Mouse (Mus musculus) hindbrain, embryonic 16.5 days (tissue): ENCODE results near the gene Ufsp2. TPM values are rescaled to one million over a fixed set of nuclear protein-coding genes. Genes with fewer than 3 reads are reported as not detected.
A peak's percentile ranks its signal among the peaks of the same experiment; 100 is the strongest.

Source experiments
- ATAC-seq: fragments of 200-750 bp; cut with Nextera tagmentation; 2 replicates; pipeline ENCODE4 v1.8.0; 2017; ENCODE audit warnings: moderate TSS enrichment, moderate library complexity
- H3K27ac ChIP-seq: fragments of 300-500 bp; sonication (generic); 2 replicates; pipeline ENCODE4 v1.5.1; 2014; ENCODE audit warnings: low read depth, mild to moderate bottlenecking, control low read depth, low read length, moderate library complexity
- H3K27me3 ChIP-seq: fragments of 300-500 bp; sonication (generic); replicated peaks from 2 replicates; pipeline ENCODE4 v1.6.1; 2014; ENCODE audit warnings: low read length; ENCODE audit not compliant: control insufficient read depth, insufficient read depth
- H3K36me3 ChIP-seq: fragments of 300-500 bp; sonication (generic); 2 replicates; pipeline ENCODE4 v1.6.1; 2014; ENCODE audit warnings: mild to moderate bottlenecking, low read length, moderate library complexity, mixed read lengths; ENCODE audit not compliant: control insufficient read depth, insufficient read depth
- H3K4me1 ChIP-seq: fragments of 300-500 bp; sonication (generic); 2 replicates; pipeline ENCODE4 v1.6.1; 2014; ENCODE audit warnings: low read depth, low read length; ENCODE audit not compliant: control insufficient read depth, insufficient read depth
- H3K4me2 ChIP-seq: fragments of 300-500 bp; sonication (generic); 2 replicates; pipeline ENCODE4 v1.6.1; 2014; ENCODE audit warnings: mild to moderate bottlenecking, low read length, control low read depth, moderate library complexity
- H3K4me3 ChIP-seq: fragments of 300-500 bp; sonication (generic); 2 replicates; pipeline ENCODE4 v1.5.1; 2014; ENCODE audit warnings: mild to moderate bottlenecking, low read length, control low read depth, moderate library complexity
- H3K9ac ChIP-seq: fragments of 300-500 bp; sonication (generic); 2 replicates; pipeline ENCODE4 v1.6.1; 2014; ENCODE audit warnings: low read depth, mild to moderate bottlenecking, control low read depth, low read length, moderate library complexity
- H3K9me3 ChIP-seq: fragments of 300-500 bp; sonication (generic); 2 replicates; pipeline ENCODE4 v1.6.1; 2014; ENCODE audit warnings: mild to moderate bottlenecking, low read length, moderate library complexity; ENCODE audit not compliant: control insufficient read depth
- WGBS: fragments of 180-500 bp; shearing (Covaris S2); extraction: QIAGEN DNeasy Blood & Tissue Kit; methylation state at CpG from one replicate; pipeline ENCODE4 v1.1.7; 2014; 5-methylcytosine and 5-hydroxymethylcytosine counted together
- polyA plus RNA-seq: library from polyadenylated mRNA; unstranded; fragments of >200 nt; fragmentation: Nextera tagmentation; extraction: Ambion mirVana; gene quantifications from 2 replicates; pipeline ENCODE4 v1.2.1, GENCODE M21; 2015

Gene Ufsp2
- polyA plus RNA-seq, 1 experiment from 2014 or later = 63.1 TPM

- ATAC-seq = no peak
- H3K27me3 ChIP-seq = no peaks in the 10 kb centered on the region
- H3K4me1 ChIP-seq = no peaks in the 10 kb centered on the region
- no peak overlapping the region for H3K27ac ChIP-seq
- H3K36me3 ChIP-seq = peaks cover 6% of the 10 kb centered on the region; the same call in 1 of the 2 replicates
- H3K9me3 ChIP-seq = no peaks in the 10 kb centered on the region
- WGBS = 61% methylated on average over 2 of the region's 2 CpGs
- H3K4me3 ChIP-seq = no peak overlapping the region
- H3K4me2 ChIP-seq = no peak overlapping the region
- H3K9ac ChIP-seq = no peak overlapping the region
These were observed 12.9 kb downstream of the Ufsp2 start for GRCm38 (mm10) chr8:45988189-45988588.

- no peak for ATAC-seq
- H3K4me2 ChIP-seq = no peak overlapping the region
- H3K9ac ChIP-seq = no peak overlapping the region
- 84% methylated on average over 4 of the region's 4 CpGs for WGBS
- no peaks in the 10 kb centered on the region for H3K27me3 ChIP-seq
- H3K27ac ChIP-seq = no peak overlapping the region
- no peak overlapping the region for H3K4me3 ChIP-seq
- no peaks in the 10 kb centered on the region for H3K9me3 ChIP-seq
- peaks cover 9% of the 10 kb centered on the region for H3K36me3 ChIP-seq
- H3K4me1 ChIP-seq = no peaks in the 10 kb centered on the region
These were observed 15.4 kb downstream of the Ufsp2 start for GRCm38 (mm10) chr8:45990631-45991310.

DNA sequence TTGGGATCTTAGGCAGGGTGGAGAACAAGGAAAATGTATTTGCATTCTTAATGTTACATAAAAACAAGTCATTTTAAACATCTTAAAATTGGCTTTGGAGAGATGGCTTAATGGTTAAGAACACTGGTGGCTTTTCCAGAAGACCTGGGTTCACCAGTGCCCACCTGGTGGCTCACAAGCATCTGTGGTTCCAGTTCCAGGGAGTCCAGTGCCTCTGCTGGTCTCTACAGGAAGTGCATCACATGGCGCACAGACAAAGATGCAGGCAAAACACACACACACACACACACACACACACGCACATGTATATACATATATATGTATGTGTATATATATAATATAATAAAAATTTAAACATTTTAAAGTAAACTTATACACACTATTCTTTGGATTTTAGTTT is 18.8 kb downstream of the Ufsp2 start:
- ATAC-seq = no peak
- Histone ChIP-seq H3K27ac (no peak overlapping the region), H3K4me2 (no peak overlapping the region), H3K36me3 (peaks cover 13% of the 10 kb centered on the region), H3K27me3 (no peaks in the 10 kb centered on the region), H3K4me3 (no peak overlapping the region), H3K9ac (no peak overlapping the region), H3K4me1 (peaks cover 5% of the 10 kb centered on the region; the same call in 1 of the 2 replicates), H3K9me3 (no peaks in the 10 kb centered on the region)
- 99% methylated on average over 2 of the region's 2 CpGs for WGBS

GRCm38 (mm10) chr8:45995576-45995975 is 20.2 kb downstream of the Ufsp2 start:
- Histone ChIP-seq H3K4me1 (peaks cover 5% of the 10 kb centered on the region; the same call in 1 of the 2 replicates), H3K36me3 (peaks cover 13% of the 10 kb centered on the region), H3K4me2 (no peak overlapping the region), H3K4me3 (no peak overlapping the region), H3K27me3 (no peaks in the 10 kb centered on the region), H3K9ac (no peak overlapping the region), H3K9me3 (no peaks in the 10 kb centered on the region), H3K27ac (no peak overlapping the region)
- no peak for ATAC-seq
- 91% methylated on average over 3 of the region's 3 CpGs for WGBS

GRCm38 (mm10) chr8:45998228-45998627 is 22.9 kb downstream of the Ufsp2 start:
- no peak overlapping the region for H3K4me3 ChIP-seq
- no peak for ATAC-seq

GRCm38 (mm10) chr8:45999138-45999783 is 23.9 kb downstream of the Ufsp2 start, which contains the start of gene Lrp2bp:
TSS of gene Lrp2bp (plus strand) at chr8:45999303.
- Histone ChIP-seq H3K4me2 (peak within 1 kb of the TSS; percentile 81), H3K27ac (peak within 1 kb of the TSS; percentile 96), H3K4me3 (peak within 1 kb of the TSS; percentile 52), H3K9me3 (no peaks in the 10 kb centered on the region), H3K9ac (peak within 1 kb of the TSS; percentile 76), H3K27me3 (no peaks in the 10 kb centered on the region), H3K36me3 (peaks cover 13% of the 10 kb centered on the region), H3K4me1 (peaks cover 5% of the 10 kb centered on the region; the same call in 1 of the 2 replicates)
- 2% methylated on average over 20 of the region's 22 CpGs for WGBS
- ATAC-seq = peak; percentile 0; the same call in 1 of the 2 replicates

More at GRCm38 (mm10) chr8:45998228-45998627, 22.9 kb downstream of the Ufsp2 start:
- no peak overlapping the region for H3K27ac ChIP-seq
- no peaks in the 10 kb centered on the region for H3K9me3 ChIP-seq
- no peaks in the 10 kb centered on the region for H3K27me3 ChIP-seq
- H3K4me2 ChIP-seq = peak overlapping the region; percentile 39
- no peak overlapping the region for H3K9ac ChIP-seq
- H3K36me3 ChIP-seq = peaks cover 13% of the 10 kb centered on the region
- H3K4me1 ChIP-seq = peaks cover 5% of the 10 kb centered on the region; the same call in 1 of the 2 replicates
- 89% methylated on average over 2 of the region's 2 CpGs for WGBS

- H3K9ac ChIP-seq = peak overlapping the region; percentile 76
- 3% methylated on average over 49 of the region's 55 CpGs for WGBS
- H3K27me3 ChIP-seq = no peaks in the 10 kb centered on the region
- H3K4me1 ChIP-seq = peaks cover 5% of the 10 kb centered on the region; the same call in 1 of the 2 replicates
- H3K4me3 ChIP-seq = peak overlapping the region; percentile 52
- peaks cover 13% of the 10 kb centered on the region for H3K36me3 ChIP-seq
- H3K9me3 ChIP-seq = no peaks in the 10 kb centered on the region
- peak; percentile 100 for ATAC-seq
- H3K4me2 ChIP-seq = peak overlapping the region; percentile 81
- peak overlapping the region; percentile 96 for H3K27ac ChIP-seq
These were observed 24.7 kb downstream of the Ufsp2 start for GRCm38 (mm10) chr8:45999784-46000705.

GRCm38 (mm10) chr8:46005596-46005995 is 30.3 kb downstream of the Ufsp2 start, which contains the start of gene Ankrd37:
TSS of gene Ankrd37 (minus strand) at chr8:46005707.
- WGBS = 78% methylated on average over 4 of the region's 4 CpGs
- no peaks in the 10 kb centered on the region for H3K27me3 ChIP-seq
- H3K9me3 ChIP-seq = no peaks in the 10 kb centered on the region
- H3K27ac ChIP-seq = no peak within 1 kb of the TSS
- no peak within 1 kb of the TSS for H3K9ac ChIP-seq
- ATAC-seq = no peak
- no peak within 1 kb of the TSS for H3K4me2 ChIP-seq
- H3K4me1 ChIP-seq = peaks cover under 1% of the 10 kb centered on the region
- H3K36me3 ChIP-seq = no peaks in the 10 kb centered on the region
- H3K4me3 ChIP-seq = no peak within 1 kb of the TSS
